Mouse (Mus musculus) heart, embryonic 11.5 days (tissue): ENCODE measurements around the gene Slc22a15. TPM values are rescaled to one million over a fixed set of nuclear protein-coding genes. Genes with fewer than 3 reads are reported as not detected.

Source experiments
- ATAC-seq: fragments of 200-750 bp; cut with Nextera tagmentation; replicated peaks from 2 replicates; pipeline ENCODE4 v1.8.0; 2017; ENCODE audit warnings: moderate library complexity; ENCODE audit not compliant: insufficient number of reproducible peaks, low FRiP score, low TSS enrichment
- H3K27ac ChIP-seq: fragments of 300-500 bp; sonication (generic); 2 replicates; pipeline ENCODE4 v1.5.1; 2014; ENCODE audit warnings: mild to moderate bottlenecking, low read depth, low read length
- H3K27me3 ChIP-seq: fragments of 300-500 bp; sonication (generic); 2 replicates; pipeline ENCODE4 v1.6.1; 2014; ENCODE audit warnings: mild to moderate bottlenecking, low read length, mixed read lengths; ENCODE audit not compliant: control insufficient read depth, insufficient read depth
- H3K36me3 ChIP-seq: fragments of 300-500 bp; sonication (generic); 2 replicates; pipeline ENCODE4 v1.6.1; 2014; ENCODE audit warnings: mild to moderate bottlenecking, low read length, moderate library complexity, mixed read lengths; ENCODE audit not compliant: control insufficient read depth, insufficient read depth
- H3K4me1 ChIP-seq: fragments of 300-500 bp; sonication (generic); 2 replicates; pipeline ENCODE4 v1.6.1; 2014; ENCODE audit warnings: low read length; ENCODE audit not compliant: control insufficient read depth, insufficient read depth
- H3K4me2 ChIP-seq: fragments of 300-500 bp; sonication (generic); 2 replicates; pipeline ENCODE4 v1.6.1; 2014; ENCODE audit warnings: mild to moderate bottlenecking, moderate library complexity
- H3K4me3 ChIP-seq: fragments of 300-500 bp; sonication (generic); 2 replicates; pipeline ENCODE4 v1.5.1; 2014; ENCODE audit warnings: low read depth, low read length
- H3K9ac ChIP-seq: fragments of 300-500 bp; sonication (generic); 2 replicates; pipeline ENCODE4 v1.6.1; 2014; ENCODE audit warnings: mild to moderate bottlenecking, low read depth, low read length, moderate library complexity
- H3K9me3 ChIP-seq: fragments of 300-500 bp; sonication (generic); replicated peaks from 2 replicates; pipeline ENCODE4 v1.6.1; 2016; ENCODE audit warnings: low read length; ENCODE audit not compliant: control insufficient read depth
- WGBS: fragments of 180-500 bp; shearing (Covaris S2); extraction: QIAGEN DNeasy Blood & Tissue Kit; methylation state at CpG from one replicate; pipeline ENCODE4 v1.1.7; 2014; ENCODE audit not compliant: insufficient replicate concordance; 5-methylcytosine and 5-hydroxymethylcytosine counted together
- polyA plus RNA-seq: library from polyadenylated mRNA; unstranded; fragments of >200 nt; fragmentation: Nextera tagmentation; extraction: Ambion mirVana; gene quantifications from 2 replicates; pipeline ENCODE4 v1.2.1, GENCODE M21; 2014

Gene Slc22a15
- polyA plus RNA-seq, 1 experiment from 2014 or later, result 7.3 TPM

- ATAC-seq, result no peak
- Histone ChIP-seq H3K9me3 (no peaks in the 10 kb centered on the region), H3K4me1 (no peaks in the 10 kb centered on the region), H3K4me3 (no peak overlapping the region), H3K9ac (no peak overlapping the region), H3K27me3 (no peaks in the 10 kb centered on the region), H3K27ac (no peak overlapping the region), H3K4me2 (no peak overlapping the region), H3K36me3 (peaks cover 9% of the 10 kb centered on the region)
- 83% methylated on average over 4 of the region's 4 CpGs for WGBS
These were observed 57.2 kb downstream of the Slc22a15 start for GRCm38 (mm10) chr3:101867001-101867421.

DNA sequence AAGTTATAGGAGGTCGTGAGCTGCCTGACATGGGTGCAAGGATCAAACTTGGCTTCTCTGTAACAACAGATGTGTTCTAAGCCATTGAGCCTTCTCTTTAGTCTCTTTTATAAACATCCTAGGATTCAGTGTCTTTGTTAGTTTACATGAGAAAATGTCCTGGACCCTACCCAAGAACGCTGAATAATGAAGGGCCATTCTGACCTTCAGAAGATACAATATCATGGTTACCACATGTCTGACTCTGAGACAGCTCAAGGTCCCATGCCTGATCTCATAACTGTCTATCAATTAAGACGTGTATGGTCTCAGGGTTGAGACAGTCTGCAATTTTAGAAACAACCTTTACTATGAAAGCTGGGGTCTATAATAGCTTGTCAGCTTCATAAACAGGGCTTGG lies 62.4 kb downstream of the Slc22a15 start:
- H3K4me3 ChIP-seq, result no peak overlapping the region
- H3K4me1 ChIP-seq, result no peaks in the 10 kb centered on the region
- ATAC-seq, result no peak
- H3K9me3 ChIP-seq, result no peaks in the 10 kb centered on the region
- H3K27ac ChIP-seq, result no peak overlapping the region
- H3K36me3 ChIP-seq, result peaks cover 13% of the 10 kb centered on the region
- no peak overlapping the region for H3K9ac ChIP-seq
- 72% methylated on average over 3 of the region's 3 CpGs for WGBS
- no peaks in the 10 kb centered on the region for H3K27me3 ChIP-seq
- no peak overlapping the region for H3K4me2 ChIP-seq

DNA sequence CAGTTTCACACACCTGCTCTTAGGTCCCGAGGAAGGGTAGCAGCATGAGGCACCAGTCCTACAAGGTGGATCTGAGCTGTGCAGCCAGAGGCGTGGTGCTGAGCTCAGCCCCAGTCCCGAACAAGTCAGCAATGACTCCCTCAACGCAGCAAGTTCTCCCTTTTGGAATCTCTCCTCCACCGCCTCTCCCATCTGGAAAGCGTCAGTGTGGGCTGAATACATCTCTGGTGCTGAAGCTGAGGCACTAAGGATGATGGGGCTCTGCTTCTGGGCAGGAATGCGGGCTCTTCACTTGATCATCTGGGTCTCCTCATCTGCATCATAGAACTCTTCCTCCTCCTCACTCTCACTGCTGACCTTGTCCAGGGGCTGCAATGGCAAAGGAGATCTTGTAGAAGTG lies 64.1 kb downstream of the Slc22a15 start:
- peaks cover 13% of the 10 kb centered on the region for H3K36me3 ChIP-seq

GRCm38 (mm10) chr3:101859740-101860139 lies 64.5 kb downstream of the Slc22a15 start:
- H3K27me3 ChIP-seq, result no peaks in the 10 kb centered on the region
- H3K36me3 ChIP-seq, result peaks cover 13% of the 10 kb centered on the region
- H3K9me3 ChIP-seq, result no peaks in the 10 kb centered on the region
- H3K4me1 ChIP-seq, result no peaks in the 10 kb centered on the region
- no peak for ATAC-seq
- 81% methylated on average over 7 of the region's 7 CpGs for WGBS
- no peak overlapping the region for H3K27ac ChIP-seq
- H3K9ac ChIP-seq, result no peak overlapping the region
- no peak overlapping the region for H3K4me3 ChIP-seq
- H3K4me2 ChIP-seq, result no peak overlapping the region

More for the DNA sequence above, 64.1 kb downstream of the Slc22a15 start:
- Histone ChIP-seq H3K9ac (no peak overlapping the region), H3K27ac (no peak overlapping the region), H3K9me3 (no peaks in the 10 kb centered on the region), H3K27me3 (no peaks in the 10 kb centered on the region), H3K4me2 (no peak overlapping the region), H3K4me1 (no peaks in the 10 kb centered on the region), H3K4me3 (no peak overlapping the region)
- ATAC-seq, result no peak
- 76% methylated on average over 7 of the region's 7 CpGs for WGBS

DNA sequence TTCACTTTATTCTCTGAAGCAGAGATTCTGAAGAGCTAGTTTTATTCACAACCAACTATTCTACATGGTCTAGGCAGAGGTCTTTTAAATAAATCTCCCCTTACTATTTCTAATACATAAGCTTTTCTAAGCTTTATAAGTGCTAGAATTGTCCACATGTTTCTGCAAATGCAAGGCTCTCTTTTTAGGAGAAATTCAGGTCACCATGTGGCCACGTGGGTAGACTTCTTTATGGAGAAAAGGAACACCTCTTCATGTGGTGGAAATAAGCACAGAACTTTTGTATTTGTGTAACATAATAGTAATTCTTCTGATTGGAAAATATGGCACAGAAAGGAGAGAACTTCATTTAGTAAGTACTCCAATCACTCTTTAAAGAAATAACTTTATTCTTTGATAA lies 70.2 kb downstream of the Slc22a15 start:
- H3K27me3 ChIP-seq, result no peaks in the 10 kb centered on the region
- H3K4me1 ChIP-seq, result no peaks in the 10 kb centered on the region
- H3K9me3 ChIP-seq, result no peaks in the 10 kb centered on the region
- no peak for ATAC-seq
- no peak overlapping the region for H3K4me2 ChIP-seq
- H3K36me3 ChIP-seq, result no peaks in the 10 kb centered on the region; the same call in 1 of the 2 replicates
- H3K9ac ChIP-seq, result no peak overlapping the region
- no peak overlapping the region for H3K27ac ChIP-seq
- 67% methylated on average over 1 of the region's 1 CpGs for WGBS
- no peak overlapping the region for H3K4me3 ChIP-seq

- Histone ChIP-seq H3K4me1 (no peaks in the 10 kb centered on the region), H3K27me3 (no peaks in the 10 kb centered on the region), H3K36me3 (no peaks in the 10 kb centered on the region; the same call in 1 of the 2 replicates), H3K4me3 (no peak overlapping the region), H3K27ac (no peak overlapping the region), H3K9me3 (no peaks in the 10 kb centered on the region), H3K9ac (no peak overlapping the region), H3K4me2 (no peak overlapping the region)
- no peak for ATAC-seq
- WGBS, result 76% methylated on average over 6 of the region's 6 CpGs
These were observed 72.9 kb downstream of the Slc22a15 start for GRCm38 (mm10) chr3:101851363-101851762.

DNA sequence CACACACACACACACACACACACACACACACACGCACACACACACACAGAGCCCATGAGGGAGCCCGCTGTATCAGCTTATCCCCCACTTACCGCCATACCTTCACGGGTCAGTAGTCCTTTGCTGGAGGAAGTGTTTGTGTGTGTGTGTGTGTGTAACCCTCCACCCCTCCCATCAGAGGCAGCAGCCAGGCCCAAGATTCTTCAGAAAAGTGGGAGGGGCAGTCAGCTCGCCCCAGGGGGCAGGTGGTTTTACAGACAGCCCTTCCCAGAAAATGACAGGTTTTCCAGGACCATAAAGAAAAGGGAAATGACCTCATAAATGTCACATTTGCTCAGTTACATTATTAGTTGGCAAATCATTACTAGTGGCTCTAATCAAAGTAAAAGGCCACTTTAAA lies 75.4 kb downstream of the Slc22a15 start, which contains the start of gene Mab21l3:
Gene Mab21l3, minus strand, starts transcription at position 144 of the 400 bp plus-strand sequence.
- Histone ChIP-seq H3K4me3 (no peak within 1 kb of the TSS), H3K4me2 (no peak within 1 kb of the TSS), H3K27ac (no peak within 1 kb of the TSS), H3K36me3 (no peaks in the 10 kb centered on the region), H3K27me3 (no peaks in the 10 kb centered on the region), H3K4me1 (no peaks in the 10 kb centered on the region), H3K9me3 (no peaks in the 10 kb centered on the region), H3K9ac (no peak within 1 kb of the TSS)
- WGBS, result 83% methylated on average over 5 of the region's 5 CpGs
- ATAC-seq, result no peak

DNA sequence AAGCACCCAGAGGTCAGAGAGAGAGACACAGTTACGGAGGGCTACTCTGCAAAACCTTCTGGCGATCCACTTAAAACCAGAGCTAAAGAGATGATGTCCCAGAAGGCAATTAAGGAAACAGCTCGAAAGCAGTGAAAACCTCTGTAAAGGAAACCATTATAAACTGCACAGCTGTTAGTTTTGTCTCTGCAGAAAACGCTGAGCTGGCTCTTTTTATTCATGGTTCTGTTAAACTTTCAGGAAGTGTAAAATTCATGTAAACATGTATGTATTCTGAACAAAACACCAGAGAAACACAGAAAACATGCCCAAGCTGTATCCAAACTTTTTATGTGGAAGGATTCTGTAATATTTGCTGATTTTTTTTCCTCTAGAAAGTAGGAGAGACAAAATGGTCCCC lies 78.2 kb downstream of the Slc22a15 start:
- 80% methylated on average over 4 of the region's 4 CpGs for WGBS
- ATAC-seq, result no peak
- H3K27ac ChIP-seq, result no peak overlapping the region
- H3K9ac ChIP-seq, result no peak overlapping the region
- H3K36me3 ChIP-seq, result no peaks in the 10 kb centered on the region
- H3K27me3 ChIP-seq, result no peaks in the 10 kb centered on the region
- H3K4me2 ChIP-seq, result no peak overlapping the region
- no peaks in the 10 kb centered on the region for H3K9me3 ChIP-seq
- no peaks in the 10 kb centered on the region for H3K4me1 ChIP-seq
- H3K4me3 ChIP-seq, result no peak overlapping the region

GRCm38 (mm10) chr3:101842372-101843094 lies 81.7 kb downstream of the Slc22a15 start:
- no peak for ATAC-seq
- Histone ChIP-seq H3K9ac (no peak overlapping the region), H3K4me2 (no peak overlapping the region), H3K27me3 (no peaks in the 10 kb centered on the region), H3K4me3 (no peak overlapping the region), H3K4me1 (no peaks in the 10 kb centered on the region), H3K36me3 (no peaks in the 10 kb centered on the region), H3K9me3 (no peaks in the 10 kb centered on the region), H3K27ac (no peak overlapping the region)
- WGBS, result 72% methylated on average over 7 of the region's 7 CpGs
